Comparison of ENCODE assay signal across 8 mouse cellular contexts in genomic region chrX:157489871-157490721, GRCm38 (mm10). TPM values are rescaled to one million over a fixed set of nuclear protein-coding genes. Genes with fewer than 3 reads are reported as not detected.
A peak's percentile ranks its signal among the peaks of the same experiment; 100 is the strongest.
DNase-seq lines count a peak whose midpoint lies in the region; ATAC-seq and TF ChIP-seq lines count a peak whose summit lies in the region.

No protein-coding gene starts in this region.

- no peaks in the 10 kb centered on the region for H3K36me3 ChIP-seq in kidney, embryonic 15.5 days
- no peaks in the 10 kb centered on the region for H3K36me3 ChIP-seq in intestine, postnatal 0 days (ENCODE audit: control insufficient read depth, insufficient read depth)
- H3K36me3 ChIP-seq in myocyte (ENCODE audit: control insufficient read depth, insufficient read depth), result no peaks in the 10 kb centered on the region

- H3K9ac ChIP-seq in kidney, embryonic 15.5 days, result peak overlapping the region; percentile 70; the same call in 1 of the 2 replicates
- no peak overlapping the region for H3K9ac ChIP-seq in intestine, postnatal 0 days (ENCODE audit: low read depth, low read length)

- H3K27me3 ChIP-seq in kidney, embryonic 15.5 days, result no peaks in the 10 kb centered on the region
- H3K27me3 ChIP-seq in intestine, postnatal 0 days (replicated peaks; ENCODE audit: control insufficient read depth, insufficient read depth, low read length), result no peaks in the 10 kb centered on the region
- no peaks in the 10 kb centered on the region for H3K27me3 ChIP-seq in myocyte (ENCODE audit: control insufficient read depth, insufficient read depth, insufficient read length)

- ATAC-seq in kidney, embryonic 15.5 days (replicated peaks; ENCODE audit: low FRiP score), result no peak
- ATAC-seq in intestine, postnatal 0 days, result no peak

- peaks cover 53% of the 10 kb centered on the region for H3K79me2 ChIP-seq in myocyte (ENCODE audit: control insufficient read depth, insufficient read depth)

- TF ChIP-seq CTCF in intestine, postnatal 0 days (IDR thresholded peaks at IDR 0.05; ENCODE audit: low read depth), result no peak

- no peak overlapping the region for H3ac ChIP-seq in myocyte (ENCODE audit: control insufficient read depth, insufficient read length)

- 22% methylated on average over 9 of the region's 9 CpGs for WGBS in kidney, embryonic 15.5 days
- 29% methylated on average over 9 of the region's 9 CpGs for WGBS in intestine, postnatal 0 days

- no peak overlapping the region for H3K27ac ChIP-seq in kidney, embryonic 15.5 days
- no peak overlapping the region for H3K27ac ChIP-seq in intestine, postnatal 0 days (ENCODE audit: low read depth, low read length)

- no peak for DNase-seq in kidney, adult 11 months
- peak; percentile 25 for DNase-seq in embryo, embryonic 10.5 days (ENCODE audit: low spot score)
- DNase-seq in adrenal gland, postnatal 36 days, result no peak
- DNase-seq in thymus, postnatal 14 days, result no peak
- no peak for DNase-seq in ovary, adult 18-20 months (ENCODE audit: low spot score)

- peak overlapping the region; percentile 63 for H3K4me2 ChIP-seq in kidney, embryonic 15.5 days
- H3K4me2 ChIP-seq in intestine, postnatal 0 days (replicated peaks; ENCODE audit: low read depth), result peak overlapping the region; percentile 78
- peak overlapping the region; percentile 80 for H3K4me2 ChIP-seq in myocyte (ENCODE audit: low read depth)

- no peak for TF ChIP-seq POLR2A in myocyte (IDR thresholded peaks at IDR 0.05; ENCODE audit: insufficient read length, low read depth)

- H3K9me3 ChIP-seq in kidney, embryonic 15.5 days (replicated peaks), result no peaks in the 10 kb centered on the region
- H3K9me3 ChIP-seq in intestine, postnatal 0 days (ENCODE audit: control insufficient read depth), result no peaks in the 10 kb centered on the region

- H3K4me1 ChIP-seq in kidney, embryonic 15.5 days, result 0 out of 2 replicates have a peak, but pooled peaks cover 6% of the 10 kb centered on the region
- H3K4me1 ChIP-seq in intestine, postnatal 0 days (replicated peaks; ENCODE audit: control insufficient read depth, insufficient read depth, low read length), result 0 out of 2 replicates have a peak, but pooled peaks cover 3% of the 10 kb centered on the region

- peak overlapping the region; percentile 66 for H3K4me3 ChIP-seq in kidney, embryonic 15.5 days (replicated peaks)
- H3K4me3 ChIP-seq in intestine, postnatal 0 days (ENCODE audit: low read depth, low read length), result peak overlapping the region; percentile 57; the same call in 1 of the 2 replicates
- H3K4me3 ChIP-seq in myocyte, result peak overlapping the region; percentile 36

TF ChIP-seq in myocyte, 11 proteins besides CTCF, POLR2A, EP300 and RAD21:
- TF ChIP-seq MYOD1 (IDR thresholded peaks at IDR 0.05; ENCODE audit: control insufficient read depth in 1 of 3, insufficient read length in 2 of 3, low read depth in 2 of 3), result peak in 1 of 3 experiments; percentile 17
- no peak for TF ChIP-seq TCF3 (IDR thresholded peaks at IDR 0.05; ENCODE audit: insufficient read length, low read depth)
- TF ChIP-seq MYOG (IDR thresholded peaks at IDR 0.05; ENCODE audit: control insufficient read depth in 1 of 3, insufficient read depth in 1 of 3, insufficient read length in 2 of 3, low read depth in 2 of 3), result peak in 1 of 3 experiments; percentile 33
- TF ChIP-seq POLR2AphosphoS2 (IDR thresholded peaks at IDR 0.05; ENCODE audit: insufficient read length, low read depth), result no peak
TF ChIP-seq in myocyte: peak in this region for 2.

RNA-seq across cellular contexts. Expression of gene Sms, which starts 2.0 kb away (rescaled TPM):
- polyA plus RNA-seq in kidney, embryonic 15.5 days (2015; fragmentation: Nextera tagmentation; extraction: Ambion mirVana), result 64.0 and 73.2 TPM in 2 replicates
- 27.6 and 28.8 TPM in 2 replicates for polyA plus RNA-seq in intestine, postnatal 0 days (2015; fragmentation: Nextera tagmentation; extraction: Ambion mirVana)
- polyA plus RNA-seq in myocyte (2012; fragmentation: generic; extraction: Trizol), result 36.0 TPM
- 10 to 100 TPM; 13.1 to 14.3 TPM for total RNA-seq in adrenal gland, postnatal 36 days (2021)
